Mouse (Mus musculus) urinary bladder, postnatal 14 days (tissue): Measurements from ENCODE around the gene Apopt1.

Source experiments
- DNase-seq: peaks from one replicate; pipeline ENCODE4 v3.0.0; 2021; ENCODE audit warnings: low spot score

The Apopt1 gene

DNA sequence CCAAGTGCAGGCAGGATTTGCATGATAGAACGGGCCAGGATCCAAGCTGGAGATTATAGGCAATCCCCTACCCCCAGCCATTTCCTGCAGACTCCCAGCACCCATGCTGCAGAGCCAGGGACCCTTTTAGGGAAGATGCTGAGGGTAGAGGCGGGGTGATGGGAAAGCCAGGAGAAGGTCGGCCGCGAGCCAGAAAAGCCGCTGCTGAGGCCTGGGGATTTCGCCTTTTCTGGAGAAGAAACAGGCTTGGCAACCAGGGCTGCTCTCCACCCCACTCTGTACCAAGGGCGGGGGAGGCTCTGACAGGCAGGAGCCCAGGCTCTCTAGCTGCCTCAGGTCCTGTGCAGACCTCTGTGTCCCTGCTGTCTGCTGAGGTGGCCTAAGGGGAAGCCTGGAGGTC, 31.8 kb upstream of the Apopt1 start:
- peak; percentile 65 for DNase-seq

DNA sequence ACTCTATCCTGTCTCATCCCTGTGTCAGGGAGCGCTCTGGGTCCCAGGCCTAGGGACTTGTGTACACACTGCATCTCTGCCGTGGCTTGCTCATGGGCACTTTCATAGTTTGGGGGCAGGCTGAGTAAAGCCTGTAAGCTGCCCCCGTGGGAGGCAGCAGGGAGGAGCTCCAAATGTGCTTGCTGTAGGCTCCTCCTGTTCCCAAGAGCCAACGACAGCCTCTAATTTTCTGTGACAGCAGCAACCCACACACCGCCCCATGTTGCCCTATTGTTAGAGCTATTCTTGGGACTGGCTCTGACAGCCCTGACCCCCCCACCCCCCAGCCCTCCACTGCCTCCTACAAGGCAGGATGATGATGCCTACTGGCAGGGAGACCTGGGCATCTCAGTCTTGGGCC, 31.1 kb upstream of the Apopt1 start:
- no peak for DNase-seq

DNA sequence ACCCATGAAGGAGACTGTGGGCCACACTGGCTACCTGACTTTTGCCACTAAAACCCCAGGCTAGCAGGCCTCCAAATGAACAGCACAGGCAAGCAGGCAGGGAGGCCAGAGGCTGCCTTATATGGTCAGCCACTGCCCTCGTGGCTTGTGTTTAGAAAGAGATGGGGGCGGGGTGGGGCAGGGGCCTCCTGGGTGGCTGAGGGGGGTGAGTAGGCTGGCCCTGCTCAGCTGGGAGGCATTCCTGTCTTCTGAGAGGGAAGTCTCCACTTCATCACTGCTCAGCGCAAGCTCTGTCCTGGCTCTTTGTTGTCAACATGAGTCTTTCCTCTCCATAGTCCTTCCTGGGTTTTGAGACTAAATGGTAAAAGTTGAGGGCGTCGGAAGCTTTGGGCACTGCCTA, 30.3 kb upstream of the Apopt1 start:
- no peak for DNase-seq

DNA sequence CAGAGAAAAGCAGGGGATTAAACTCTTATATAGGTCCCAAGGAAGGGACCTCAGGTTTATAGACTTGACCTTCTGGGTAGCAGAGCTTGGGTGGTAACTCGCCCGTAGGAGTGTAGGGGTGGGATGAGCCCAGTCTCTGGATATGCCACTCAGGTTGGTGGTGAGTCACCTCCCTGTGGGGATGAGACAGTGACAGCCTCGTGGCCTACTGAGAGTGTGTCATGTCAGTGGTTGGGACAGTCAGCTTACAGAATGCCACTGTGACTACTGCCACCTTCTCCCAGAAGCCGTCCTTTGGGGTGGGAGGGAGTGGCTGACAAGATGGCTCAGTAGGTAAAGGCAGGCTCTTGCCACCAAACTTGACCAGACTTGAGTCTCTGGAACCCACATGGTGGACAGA, 26.7 kb upstream of the Apopt1 start:
- DNase-seq, result no peak

DNA sequence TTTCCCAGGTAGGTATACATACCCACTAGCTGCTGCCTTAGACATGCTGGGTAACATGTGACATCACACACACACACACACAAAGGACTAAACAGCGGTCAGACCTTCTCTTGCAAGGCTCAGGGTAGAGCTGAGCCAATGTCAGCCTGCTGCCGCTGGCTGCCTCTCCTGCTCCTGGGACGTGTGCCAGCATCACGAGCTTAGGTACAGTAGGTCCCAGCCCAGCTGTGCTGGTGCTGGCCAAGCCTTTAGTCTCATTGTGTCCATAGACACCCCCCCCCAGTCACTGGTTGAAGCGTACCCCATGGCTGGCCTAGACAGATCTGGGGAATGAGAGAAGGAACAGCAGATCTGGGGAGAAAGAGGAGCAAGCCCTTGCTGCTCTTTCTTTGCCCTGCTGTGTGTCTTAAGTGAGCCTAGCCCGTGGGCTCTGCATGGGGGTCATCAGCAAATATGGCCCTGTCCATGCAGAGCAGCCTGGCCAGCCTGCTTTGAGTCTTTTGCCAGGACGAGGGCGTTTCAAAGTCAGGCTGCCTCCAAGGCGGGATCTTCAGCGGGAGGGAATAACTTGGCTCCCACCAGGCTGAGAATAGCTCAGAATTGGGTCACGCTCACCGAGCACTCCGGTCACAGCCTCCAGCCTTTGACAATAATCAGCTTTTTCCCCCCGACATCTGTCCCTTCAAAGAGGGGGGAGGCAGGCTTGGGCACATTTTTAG, 25.6 kb upstream of the Apopt1 start:
- DNase-seq, result peak; percentile 72

DNA sequence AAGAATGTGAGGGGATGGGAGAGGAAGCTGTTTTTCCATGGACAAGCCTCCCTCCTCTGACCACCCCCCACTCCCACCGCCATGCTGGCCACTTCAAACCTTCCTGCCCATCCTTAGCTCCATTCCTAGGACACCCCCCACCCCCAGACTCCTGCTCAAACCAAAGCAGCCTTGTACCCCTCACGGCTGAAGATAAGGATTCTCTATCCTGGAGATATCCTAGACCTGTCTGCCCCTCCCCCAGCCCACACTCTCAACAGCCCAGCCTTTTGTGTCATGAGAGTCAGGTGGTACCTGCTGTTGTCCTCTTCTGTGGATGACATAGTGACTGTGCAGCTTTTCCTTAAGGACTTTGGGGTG, 25.0 kb upstream of the Apopt1 start:
- DNase-seq, result no peak

DNA sequence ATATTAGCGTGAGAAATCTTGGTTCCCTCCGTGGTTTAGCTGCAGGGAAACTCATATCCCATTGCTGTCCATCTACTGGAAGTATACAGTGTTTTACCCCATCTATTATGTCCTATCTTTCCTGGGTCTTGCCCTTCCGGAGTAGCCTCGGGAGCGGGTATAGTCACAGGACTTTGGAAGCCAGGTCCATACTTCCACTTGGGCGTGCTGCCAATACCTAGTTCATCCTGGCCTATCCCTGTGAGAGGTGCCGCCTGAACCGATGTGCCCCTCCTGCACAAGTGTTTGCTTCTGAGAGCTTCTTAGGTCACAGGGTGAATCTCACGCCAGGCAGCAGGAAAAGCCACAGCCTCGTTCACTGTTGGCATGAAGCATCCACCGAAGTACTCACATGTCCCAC, 23.6 kb upstream of the Apopt1 start:
- no peak for DNase-seq

DNA sequence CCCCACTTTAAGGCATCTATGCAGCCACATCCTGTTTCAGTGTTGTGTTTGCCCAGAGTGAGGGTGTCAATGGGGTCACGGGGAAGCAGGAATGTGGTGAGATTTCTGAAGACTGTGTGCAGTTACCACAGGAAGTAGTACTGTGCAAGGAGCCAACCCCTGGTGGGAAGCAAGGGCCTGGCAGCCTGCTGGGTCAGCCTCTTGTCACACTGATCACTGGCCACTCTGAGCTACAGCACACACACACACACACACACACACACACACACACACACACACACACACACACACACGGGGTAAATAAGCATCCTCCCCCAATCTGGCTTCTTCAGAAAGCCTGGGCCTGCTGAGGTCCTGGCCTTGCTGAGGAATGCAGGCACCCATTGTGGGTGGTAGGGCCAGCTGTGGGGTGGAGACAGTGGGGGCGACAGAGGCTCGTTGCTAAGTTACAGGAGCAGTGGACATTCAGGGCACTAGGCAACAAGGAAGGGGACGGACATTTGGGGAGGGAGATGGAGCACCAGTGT, 21.7 kb upstream of the Apopt1 start:
- no peak for DNase-seq

DNA sequence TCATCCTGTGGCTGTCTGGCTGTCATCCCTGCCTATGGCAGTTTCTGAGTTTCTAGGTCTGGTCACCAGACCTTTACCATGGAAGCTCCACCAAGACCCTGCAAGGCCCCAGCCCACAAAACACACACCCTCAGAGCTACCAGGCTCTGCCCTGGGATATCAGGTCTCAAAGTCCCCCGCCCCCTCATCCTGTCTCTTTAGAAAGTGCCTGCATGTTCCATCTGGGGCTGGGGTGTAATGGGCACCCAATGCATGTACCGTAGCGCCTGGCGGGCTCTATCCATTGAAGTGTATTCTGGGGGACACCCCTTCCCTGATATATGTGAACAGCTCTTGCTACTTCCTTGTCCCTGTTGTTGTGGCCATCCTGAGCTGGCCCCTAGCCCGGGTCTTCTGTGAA, 20.2 kb upstream of the Apopt1 start:
- DNase-seq, result no peak

DNA sequence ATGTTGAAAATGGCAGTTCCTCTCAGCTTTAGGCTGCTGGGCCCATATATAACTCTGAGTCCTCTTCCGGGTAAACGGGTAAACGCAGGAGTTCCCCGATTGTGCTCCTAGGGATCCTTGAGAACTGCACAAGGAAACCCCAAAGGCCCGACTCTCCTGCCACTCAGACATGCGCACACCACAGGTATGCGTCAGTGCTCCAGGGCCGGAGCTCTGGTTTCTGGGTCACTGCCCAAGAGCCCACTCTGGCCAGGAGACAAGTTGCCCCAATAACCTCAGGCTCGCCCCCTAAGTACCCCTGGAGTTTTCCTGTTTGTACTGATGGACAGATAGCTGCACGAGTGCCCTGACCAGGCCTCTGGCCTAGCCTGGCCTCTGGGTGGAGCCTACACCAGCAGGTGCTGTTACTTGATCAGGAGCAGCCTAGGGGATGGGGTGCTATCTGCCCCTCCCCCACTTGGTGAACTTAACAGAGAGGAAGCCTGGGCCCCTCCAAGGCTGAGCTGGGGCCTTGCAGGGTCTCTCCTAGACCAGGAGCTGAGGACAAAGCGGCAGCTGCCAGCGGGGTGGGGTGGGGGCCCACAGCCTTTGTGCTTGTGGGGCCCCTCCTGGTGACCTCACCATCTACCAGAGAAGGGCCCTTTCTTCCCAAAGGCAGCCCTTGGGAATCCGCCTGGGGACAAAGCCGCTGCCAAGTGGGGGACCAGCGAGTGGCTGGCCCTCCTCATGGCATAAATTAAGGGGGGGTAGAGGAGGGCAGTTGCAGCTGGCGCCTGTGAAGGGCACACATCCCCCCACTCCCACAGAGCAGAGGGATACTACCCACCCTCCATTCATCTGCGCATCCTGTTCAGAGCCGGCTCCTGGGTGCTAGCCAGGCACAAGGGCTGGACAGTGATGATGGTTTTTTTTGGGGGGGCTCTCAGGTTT, 19.5 kb upstream of the Apopt1 start:
- DNase-seq, result no peak

DNA sequence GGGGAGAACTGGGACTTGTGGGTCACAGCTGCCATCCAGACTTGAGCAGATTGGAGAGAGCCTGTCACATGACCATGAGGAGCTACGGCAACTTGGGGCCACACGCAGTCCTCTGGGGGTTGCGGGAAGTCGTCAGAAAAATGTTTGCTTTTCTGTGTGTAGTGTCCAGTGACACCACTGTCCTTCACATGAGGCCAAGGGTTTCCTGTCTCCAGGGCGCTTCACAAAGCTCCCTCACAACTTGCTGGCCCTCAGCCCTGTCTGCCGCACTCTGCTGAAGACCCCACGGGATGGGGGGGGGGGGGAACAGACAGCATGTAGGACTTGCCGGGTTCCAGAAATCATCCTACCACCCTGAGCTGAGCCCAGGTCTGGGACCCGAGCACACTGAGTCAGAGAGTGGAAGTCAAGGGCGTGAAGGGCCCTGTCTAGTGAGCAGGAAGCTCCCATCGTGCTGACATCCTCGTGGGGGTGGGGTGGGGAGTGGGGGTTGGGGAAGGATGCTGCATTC, 18.7 kb upstream of the Apopt1 start:
- no peak for DNase-seq

DNA sequence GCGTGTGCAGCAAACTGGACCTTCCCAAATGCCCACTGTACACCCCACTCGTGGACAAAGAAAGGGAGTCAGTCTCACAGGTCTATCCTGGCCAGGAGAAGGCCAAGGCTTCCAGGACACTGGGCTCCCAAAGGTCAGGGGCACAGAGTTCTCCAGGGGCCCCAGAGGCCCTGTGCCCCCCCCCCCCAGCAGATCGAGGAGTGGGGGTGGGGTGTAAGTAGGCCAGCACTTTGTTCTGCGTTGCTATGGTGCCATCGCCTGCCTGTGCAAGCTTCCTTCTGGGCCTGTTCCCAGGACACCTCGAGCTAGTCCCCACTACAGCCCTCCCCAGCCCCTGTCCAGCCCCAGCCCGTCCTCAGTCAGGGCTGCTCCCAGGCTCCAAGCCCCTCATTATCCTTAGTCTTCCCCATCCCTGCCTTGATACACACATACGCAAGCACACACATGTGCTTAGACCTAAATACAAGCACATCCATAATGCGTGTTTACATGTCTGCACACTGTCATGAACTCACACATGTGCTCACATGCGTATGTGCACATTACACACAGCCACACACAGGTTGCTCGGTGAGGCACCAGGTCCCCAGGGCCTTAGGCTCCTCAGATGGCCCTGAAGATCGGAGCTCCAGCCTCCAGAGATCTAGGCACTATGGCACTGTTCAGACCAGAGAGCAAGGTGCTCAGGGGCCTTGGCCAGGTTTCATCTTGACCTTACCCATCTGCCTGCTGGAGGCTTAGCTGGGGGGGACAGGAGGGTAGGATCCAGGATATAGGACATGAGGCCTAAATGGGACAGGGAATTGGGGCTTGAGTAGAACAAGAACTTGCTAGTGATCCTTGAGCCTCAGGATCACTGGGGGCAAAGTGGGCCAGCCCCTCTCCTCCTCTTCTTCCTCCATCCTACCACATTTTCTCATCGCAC, 17.9 kb upstream of the Apopt1 start:
- no peak for DNase-seq

DNA sequence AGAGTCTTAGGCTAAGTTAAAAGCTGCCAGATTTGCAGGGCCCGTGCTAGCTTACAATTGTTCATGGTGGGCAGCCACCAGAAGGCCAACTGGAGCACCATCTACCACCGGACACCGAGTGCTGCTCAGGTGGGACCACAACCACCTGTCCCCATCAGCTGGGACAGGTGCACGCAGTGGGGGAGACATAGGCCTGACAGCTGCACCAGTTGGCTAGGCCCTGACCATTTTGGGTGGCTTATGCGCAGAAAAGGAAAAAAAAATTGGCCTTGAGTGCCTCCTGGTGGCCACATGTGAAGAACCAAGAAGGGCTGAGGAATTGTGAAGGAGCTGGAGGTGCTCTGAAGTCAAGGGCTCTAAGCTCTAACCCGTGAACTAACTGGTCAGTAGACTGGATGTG, 16.8 kb upstream of the Apopt1 start:
- peak; percentile 71 for DNase-seq

DNA sequence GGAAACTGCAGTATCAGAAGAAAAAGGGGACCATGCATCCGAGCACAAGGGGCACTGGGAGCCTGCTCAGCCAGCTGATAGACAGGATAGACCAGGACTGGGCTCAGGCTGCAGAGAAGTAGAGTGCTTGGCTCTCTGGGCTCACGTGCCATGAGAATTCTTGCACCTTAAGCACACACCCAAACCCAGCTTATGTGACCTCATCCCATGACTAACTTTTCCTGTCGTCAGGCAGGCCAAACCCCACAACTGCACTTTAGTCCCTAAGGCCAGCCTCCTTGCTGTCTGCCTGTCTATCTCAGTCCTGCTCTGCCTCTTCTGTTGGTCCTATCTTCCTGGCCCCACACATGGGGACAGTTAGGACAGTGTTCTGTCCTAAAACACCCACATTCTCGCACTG, 15.4 kb upstream of the Apopt1 start:
- DNase-seq, result no peak

DNA sequence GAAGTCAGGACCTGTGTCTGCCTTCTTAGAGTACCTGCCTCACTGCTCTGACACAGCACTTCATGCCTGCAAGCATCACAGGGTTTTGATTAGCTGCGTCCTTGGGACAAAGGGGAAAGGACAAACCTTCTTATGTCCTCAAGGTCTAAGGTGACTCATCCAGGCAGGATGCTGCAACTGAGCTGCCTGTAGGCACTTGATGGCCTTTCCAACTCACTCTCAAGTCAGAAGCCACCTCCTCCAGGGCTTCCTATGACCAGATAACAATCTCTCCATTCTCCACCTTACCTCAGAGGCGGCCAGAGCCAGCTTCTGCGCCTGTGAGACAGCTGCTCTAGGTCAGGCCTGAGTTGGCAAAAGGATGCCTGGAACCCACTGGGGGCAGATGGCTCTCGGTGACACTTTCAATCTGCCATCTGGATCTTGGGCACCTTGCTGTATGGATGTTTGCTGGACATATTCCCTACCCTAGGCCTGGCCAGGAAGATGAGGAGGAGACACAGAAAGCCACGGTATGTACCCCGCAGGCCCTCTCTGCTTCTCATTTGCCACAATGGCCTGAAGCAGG, 14.6 kb upstream of the Apopt1 start:
- DNase-seq, result no peak

DNA sequence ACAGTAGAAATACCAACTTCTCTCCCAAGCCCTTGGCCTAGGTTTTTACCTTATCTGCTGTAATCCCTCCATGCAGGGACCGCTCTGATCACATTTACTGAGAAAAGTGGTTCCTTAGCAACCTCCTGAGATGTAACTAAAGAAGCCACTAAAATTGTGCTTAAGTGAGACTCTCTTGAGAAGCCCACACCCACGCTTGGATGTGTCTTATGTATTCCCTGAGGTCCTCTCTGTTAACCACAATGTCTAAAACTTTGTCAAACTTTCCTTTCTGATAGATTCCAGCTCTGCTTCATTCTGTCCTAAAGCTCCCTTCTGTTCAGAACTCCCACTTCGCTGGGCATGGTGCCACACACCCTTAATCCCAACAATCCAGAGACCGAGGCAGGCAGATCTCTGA, 13.5 kb upstream of the Apopt1 start:
- DNase-seq, result no peak

DNA sequence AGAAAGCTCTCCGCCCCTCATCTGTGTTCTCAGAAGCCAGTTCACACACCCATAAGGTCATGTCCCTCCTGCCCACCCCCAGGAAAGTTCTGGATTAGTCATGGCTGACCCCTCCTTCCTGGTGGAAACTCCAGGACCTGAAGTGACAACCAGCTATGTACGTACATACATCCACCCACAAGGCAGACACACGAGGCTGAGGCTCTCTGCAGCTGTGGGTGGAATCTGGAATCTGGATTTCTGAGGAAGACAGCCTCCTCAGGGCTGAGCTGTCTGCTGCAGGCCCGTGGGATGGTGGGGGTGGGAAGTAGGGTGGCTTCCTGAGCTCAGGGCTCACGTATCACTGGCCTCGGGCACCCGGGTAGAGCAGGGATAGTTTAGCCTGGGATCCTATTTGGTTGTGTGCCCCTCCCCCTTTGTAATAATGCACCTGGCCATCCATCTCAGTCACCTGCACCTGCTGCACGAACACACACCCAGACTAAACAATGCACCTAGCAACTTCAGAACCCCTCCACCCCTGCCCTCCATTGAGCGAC, 12.1 kb upstream of the Apopt1 start:
- no peak for DNase-seq

DNA sequence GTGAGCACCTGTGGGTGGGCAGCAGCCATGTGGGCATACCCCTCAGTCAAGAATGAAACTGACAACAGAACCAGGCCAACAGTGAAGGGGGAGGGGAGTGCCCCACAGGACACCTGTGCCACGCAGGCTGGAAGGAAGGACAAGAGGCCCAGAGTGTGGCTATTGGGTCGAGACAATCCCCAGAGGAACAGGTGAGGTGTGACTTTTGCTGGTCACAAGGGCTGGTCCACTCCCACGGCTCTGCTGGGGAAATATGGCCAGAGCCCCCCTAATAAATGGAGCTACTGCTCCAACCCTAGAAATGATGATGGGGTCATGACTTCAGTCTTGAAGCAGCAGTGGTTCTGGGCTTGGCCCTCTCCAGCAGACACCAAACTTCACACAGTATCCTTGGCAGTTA, 9.8 kb upstream of the Apopt1 start:
- no peak for DNase-seq

DNA sequence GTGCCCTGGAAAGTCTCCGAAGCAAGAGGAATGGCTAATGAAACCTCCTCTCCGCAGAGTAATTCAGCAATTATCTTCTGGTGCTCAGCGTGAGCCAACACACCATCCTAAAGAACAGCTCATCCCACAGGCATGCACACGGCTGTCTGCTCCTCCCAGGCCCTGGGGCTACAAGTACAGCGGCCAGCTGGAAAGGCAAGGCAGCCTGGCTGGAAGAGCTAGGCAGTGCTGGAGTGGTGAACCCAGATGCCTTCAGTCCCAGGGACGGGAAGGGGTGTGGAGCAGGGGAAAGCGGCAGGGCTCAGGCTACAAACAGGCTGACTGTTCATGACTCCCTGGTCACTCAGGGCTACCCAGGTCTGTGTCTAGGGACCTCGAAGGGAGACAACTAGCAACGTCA, 8.5 kb upstream of the Apopt1 start:
- peak; percentile 85 for DNase-seq

DNA sequence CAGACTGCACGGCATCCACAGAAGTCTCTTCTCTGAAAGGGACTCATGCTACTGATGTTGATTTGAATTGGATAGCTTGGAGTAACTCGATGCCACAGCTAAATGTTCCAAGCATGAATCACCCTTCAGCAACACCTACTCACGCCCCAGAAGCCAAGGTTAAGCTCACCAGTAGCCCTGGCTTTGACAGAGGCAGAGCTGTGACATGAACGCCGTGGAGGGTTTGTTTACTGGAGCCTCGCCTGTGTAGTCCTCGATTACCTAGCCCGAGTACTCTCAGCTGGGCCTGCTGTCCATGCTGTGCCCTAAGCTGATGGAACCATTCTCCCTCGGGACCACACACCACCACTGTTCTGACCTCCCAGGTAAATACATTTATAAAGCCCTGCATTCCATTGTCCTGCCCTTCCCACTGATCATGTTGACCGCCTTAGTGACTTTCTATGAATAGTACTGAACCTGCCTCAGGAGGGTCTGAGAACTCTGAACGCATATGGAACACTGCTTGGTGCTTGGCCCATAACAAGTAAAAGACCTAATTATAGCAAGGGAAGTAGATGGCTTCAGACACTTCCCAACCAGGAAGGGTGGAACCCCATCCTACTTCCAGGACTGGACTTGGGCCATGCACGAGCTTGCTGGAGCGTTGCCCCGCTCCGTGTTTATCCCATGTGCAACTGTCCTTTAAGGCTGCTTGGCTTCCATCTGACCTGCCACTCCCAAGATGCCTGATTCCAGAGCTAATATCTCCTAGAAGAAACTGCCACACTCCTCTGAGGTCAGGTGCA, 7.7 kb upstream of the Apopt1 start:
- DNase-seq, result peak; percentile 79

DNA sequence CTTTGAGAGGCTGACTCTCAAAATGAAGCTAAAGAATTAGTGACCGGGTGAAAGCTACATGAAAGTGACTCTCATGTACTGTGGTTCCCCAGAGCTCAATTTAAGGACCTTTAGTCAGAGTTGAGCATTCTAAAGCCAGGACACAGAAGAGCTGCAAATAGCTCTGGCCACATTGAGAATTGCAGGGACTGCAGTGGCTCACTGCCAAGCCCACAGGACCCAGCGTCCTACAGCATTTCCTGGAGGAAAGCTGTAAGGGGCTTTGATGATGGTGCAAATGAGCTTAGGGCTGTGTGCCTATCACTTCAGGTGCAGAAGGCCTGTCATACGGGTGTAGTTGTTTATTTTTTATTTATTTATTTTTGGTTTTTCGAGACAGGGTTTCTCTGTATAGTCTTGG, 4.9 kb upstream of the Apopt1 start:
- no peak for DNase-seq
